Mouse (Mus musculus): Measurements from ENCODE around the gene Adra1b.

DNA sequence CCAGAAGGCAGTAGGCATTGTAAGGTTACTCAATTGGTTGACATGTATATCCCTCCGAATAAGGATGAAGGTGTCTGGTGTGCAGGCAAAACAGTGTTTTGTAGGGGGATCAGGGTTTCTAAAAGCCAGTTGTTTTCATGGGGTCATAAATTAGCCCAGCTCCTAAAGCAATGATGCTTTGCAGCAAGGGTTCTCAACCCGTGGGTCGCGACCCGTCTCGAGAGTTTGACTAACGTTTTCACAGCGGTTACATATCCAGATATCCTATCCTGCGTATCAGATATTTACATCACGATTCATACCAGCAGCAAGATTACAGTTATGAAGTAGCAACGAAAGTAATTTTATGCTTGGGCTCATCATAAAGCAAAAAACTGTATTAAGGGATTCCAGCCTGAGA is 133.3 kb downstream of the Adra1b start:
- TF ChIP-seq POLR2A (IDR thresholded peaks at IDR 0.05; ENCODE audit: extremely low read depth, insufficient read depth, low read length): no peak
- no peak for TF ChIP-seq CTCF (IDR thresholded peaks at IDR 0.05; ENCODE audit: extremely low read depth, insufficient read depth, low read length)

Measured in cortical plate, adult 2 months (tissue).